8 mouse cellular contexts compared by ENCODE assay signal in the genomic region with DNA sequence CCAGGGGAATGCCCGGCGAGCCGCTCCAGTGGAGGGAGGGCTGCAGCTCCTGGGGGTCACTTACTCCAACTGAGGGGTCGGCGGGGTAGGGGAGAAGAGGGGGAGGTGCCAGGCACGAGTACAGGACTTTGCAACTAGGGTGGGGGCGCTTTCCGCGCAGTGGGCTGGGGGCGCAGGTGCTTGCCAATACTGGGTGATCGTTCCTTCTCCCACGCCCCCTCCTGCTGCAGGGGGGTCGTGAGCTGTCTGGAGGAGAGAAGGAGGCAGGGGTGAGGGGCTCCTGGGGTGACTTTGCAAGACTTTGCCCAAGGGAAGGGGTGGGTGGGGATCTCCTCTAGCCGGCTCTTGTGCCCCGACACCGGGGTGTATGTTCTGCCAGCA. TPM values are rescaled to one million over a fixed set of nuclear protein-coding genes. Genes with fewer than 3 reads are reported as not detected.
DNase-seq lines count a peak whose midpoint lies in the region; ATAC-seq and TF ChIP-seq lines count a peak whose summit lies in the region.

No protein-coding gene starts in this region.

- H3K27ac ChIP-seq in cerebellum, adult 2 months (ENCODE audit: insufficient read depth, low read length), result no peak overlapping the region
- no peak overlapping the region for H3K27ac ChIP-seq in thymus, adult 2 months (ENCODE audit: control insufficient read depth, insufficient read depth, low read length)
- no peak overlapping the region for H3K27ac ChIP-seq in liver, embryonic 16.5 days (ENCODE audit: low read length)

- peaks cover 6% of the 10 kb centered on the region; the same call in 1 of the 2 replicates for H3K27me3 ChIP-seq in cerebellum, adult 2 months (ENCODE audit: control insufficient read depth, insufficient read depth, low read length)
- peaks cover 18% of the 10 kb centered on the region for H3K27me3 ChIP-seq in thymus, adult 2 months (ENCODE audit: control insufficient read depth, insufficient read depth, low read length)
- H3K27me3 ChIP-seq in liver, embryonic 16.5 days (ENCODE audit: control insufficient read depth, insufficient read depth, low read depth, low read length), result peaks cover 75% of the 10 kb centered on the region

- intact Hi-C loops in left cerebral cortex, postnatal 36 days (cut with DNase I), result no loop called here

- no peak for TF ChIP-seq POLR2A in cerebellum, adult 2 months (IDR thresholded peaks at IDR 0.05; ENCODE audit: borderline replicate concordance, insufficient read depth, low read length)
- TF ChIP-seq POLR2A in thymus, adult 2 months (IDR thresholded peaks at IDR 0.05; ENCODE audit: control insufficient read depth, extremely low read depth, insufficient read depth, low read length, poor library complexity), result no peak

- 1% methylated on average over 16 of the region's 16 CpGs for WGBS in cerebellum, adult 2 months
- WGBS in thymus, adult 2 months, result 5% methylated on average over 16 of the region's 16 CpGs
- WGBS in liver, embryonic 16.5 days (ENCODE audit: insufficient replicate concordance), result 3% methylated on average over 15 of the region's 16 CpGs

- H3K4me3 ChIP-seq in cerebellum, adult 2 months (replicated peaks; ENCODE audit: insufficient read depth, low read depth, low read length), result peak overlapping the region; percentile 50
- peak overlapping the region; percentile 7; the same call in 1 of the 2 replicates for H3K4me3 ChIP-seq in thymus, adult 2 months (ENCODE audit: control insufficient read depth, insufficient read depth, low read length)
- H3K4me3 ChIP-seq in liver, embryonic 16.5 days (ENCODE audit: low read depth, low read length), result peak overlapping the region; percentile 52

- H3K9ac ChIP-seq in liver, embryonic 16.5 days (ENCODE audit: low read depth, low read length), result no peak overlapping the region

- H3K36me3 ChIP-seq in thymus, adult 2 months (ENCODE audit: control insufficient read depth, insufficient read depth, low read length), result no peaks in the 10 kb centered on the region
- no peaks in the 10 kb centered on the region for H3K36me3 ChIP-seq in liver, embryonic 16.5 days (ENCODE audit: control insufficient read depth, insufficient read depth)

- H3K4me1 ChIP-seq in cerebellum, adult 2 months (ENCODE audit: control insufficient read depth, insufficient read depth, low read length), result no peaks in the 10 kb centered on the region; the same call in 1 of the 2 replicates
- H3K4me1 ChIP-seq in thymus, adult 2 months (replicated peaks; ENCODE audit: control insufficient read depth, insufficient read depth, low read length), result no peaks in the 10 kb centered on the region
- no peaks in the 10 kb centered on the region; the same call in 1 of the 2 replicates for H3K4me1 ChIP-seq in liver, embryonic 16.5 days (ENCODE audit: control insufficient read depth, low read depth, low read length)

- no peak for DNase-seq in cerebellum, adult 2 months
- DNase-seq in cerebellum, adult 11-12 months, result no peak
- no peak for DNase-seq in thymus, adult 2 months
- DNase-seq in thymus, postnatal 0 days (ENCODE audit: low spot score), result no peak
- DNase-seq in left cerebral cortex, postnatal 36 days (ENCODE audit: low spot score in 2 of 2), result no peak
- DNase-seq in right cerebral cortex, adult 18-20 months, result no peak
- no peak for DNase-seq in right cerebral cortex, adult 2 months (ENCODE audit: low spot score in 2 of 2)

- ATAC-seq in liver, embryonic 16.5 days (ENCODE audit: low read depth), result no peak

- no peak for TF ChIP-seq CTCF in cerebellum, adult 2 months (IDR thresholded peaks at IDR 0.05; ENCODE audit: borderline replicate concordance, insufficient read depth, low read depth, low read length)
- no peak for TF ChIP-seq CTCF in thymus, adult 2 months (IDR thresholded peaks at IDR 0.05; ENCODE audit: borderline replicate concordance, control insufficient read depth, extremely low read depth, insufficient read depth, low read length, poor library complexity)

- H3K9me3 ChIP-seq in liver, embryonic 16.5 days (replicated peaks; ENCODE audit: control insufficient read depth, low read length), result no peaks in the 10 kb centered on the region

- H3K4me2 ChIP-seq in liver, embryonic 16.5 days (ENCODE audit: low read depth, low read length), result peak overlapping the region; percentile 73

RNA-seq across cellular contexts. Expression of gene Casz1, which starts 0.5 kb away (rescaled TPM):
- 1.4 and 1.5 TPM in 2 replicates for polyA plus RNA-seq in cerebellum, adult 2 months (2012; rRNA removed)
- polyA plus RNA-seq in thymus, adult 2 months (2012; rRNA removed), result 5.3 and 5.8 TPM in 2 replicates
- 2.5 and 3.0 TPM in 2 replicates for polyA plus RNA-seq in thymus, postnatal 0 days (2015; fragmentation: Nextera tagmentation; extraction: Ambion mirVana)
- 0.36 and 0.51 TPM in 2 replicates for polyA plus RNA-seq in liver, embryonic 16.5 days (2015; fragmentation: Nextera tagmentation; extraction: Ambion mirVana)
- total RNA-seq in left cerebral cortex, postnatal 36 days (2021), result 1 to 10 TPM; 1.1 to 1.8 TPM
